10 mouse cellular contexts compared by ENCODE assay signal in the genomic region with DNA sequence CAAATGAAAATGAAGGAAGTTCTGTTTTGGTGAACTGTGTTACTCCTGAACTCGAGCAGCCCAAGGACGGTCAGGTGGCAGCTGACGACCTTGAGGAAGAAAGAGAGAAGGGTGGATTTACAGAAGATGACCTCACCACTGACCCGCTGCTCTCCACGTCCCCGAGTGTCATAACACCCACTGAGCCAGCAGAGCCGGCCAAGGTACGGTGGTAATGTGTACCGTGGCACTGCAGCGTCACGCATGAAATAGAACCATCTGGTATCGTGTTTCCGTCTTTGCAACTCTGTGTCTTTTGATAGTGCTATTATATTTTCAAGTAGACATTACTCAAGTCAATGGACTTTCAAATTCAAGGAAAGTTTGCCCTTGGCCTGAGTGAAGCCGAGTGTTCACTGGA.
"Had no signal": no experiment of that assay in that cellular context is flagged by ENCODE, and none has a peak within 500 bp of the region (broad histone marks: within the 10 kb centered on the region; RNA-seq: fewer than 3 reads in every experiment).

No protein-coding gene starts in this region.

- H3K27me3 ChIP-seq: liver, embryonic 13.5 days had no signal

- DNase-seq: kidney, adult 9 months; kidney, postnatal 4 days; left cerebral cortex, postnatal 4 days; liver, embryonic 13.5 days; lung, adult 2 months; lung, postnatal 14 days; midbrain, embryonic 14.5 days; thymus, adult 18-20 months; thymus, postnatal 36 days had no signal

- H3K9me3 ChIP-seq: liver, embryonic 13.5 days had no signal

- H3K9ac ChIP-seq: liver, embryonic 13.5 days had no signal

- ATAC-seq: intestine, postnatal 0 days had no signal

- H3K4me3 ChIP-seq: liver, embryonic 13.5 days had no signal

- H3K36me3 ChIP-seq: liver, embryonic 13.5 days had no signal

- H3K27ac ChIP-seq: liver, embryonic 13.5 days had no signal

- H3K4me2 ChIP-seq: liver, embryonic 13.5 days had no signal

- H3K4me1 ChIP-seq: liver, embryonic 13.5 days had no signal
